Mouse (Mus musculus) lung, adult 2 months (tissue): ENCODE measurements at regions not wholly inside any gene's neighbourhood (a gene's known extent, or its start where the extent isn't known, plus 50 kb on each side); places are given as distances from the start of the nearest gene placed in this dataset.

Experiments used
- CTCF ChIP-seq: fragments of 200-500 bp; IDR thresholded peaks from 2 replicates; pipeline ENCODE4 v1.5.1; 2011; ENCODE audit warnings: mild to moderate bottlenecking, low read length, control low read depth; ENCODE audit not compliant: insufficient read depth
- POLR2A ChIP-seq: fragments of 200-500 bp; IDR thresholded peaks from 2 replicates; pipeline ENCODE4 v1.6.1; 2011; ENCODE audit warnings: low read depth, mild to moderate bottlenecking, control low read depth, low read length, borderline replicate concordance; ENCODE audit errors: extremely low read depth

DNA sequence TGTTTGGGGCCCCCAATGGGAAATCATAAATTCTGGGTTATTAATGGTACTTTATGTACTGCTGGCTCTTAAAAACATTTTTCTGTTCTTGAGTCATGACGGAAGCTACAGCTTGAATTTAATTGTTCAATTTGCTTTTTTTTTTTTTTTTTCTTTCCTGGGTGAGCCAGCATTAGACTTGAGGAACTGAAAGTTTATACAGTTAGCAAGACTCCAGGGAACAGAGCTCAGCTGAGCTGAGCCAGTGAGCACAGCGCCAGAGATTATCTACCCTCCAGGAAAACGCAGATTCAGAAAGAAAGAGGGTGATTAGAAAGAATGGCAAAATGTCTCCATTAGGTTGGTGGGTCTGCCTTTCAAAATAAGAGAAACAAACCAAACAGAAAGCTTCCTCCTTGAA lies 163.0 kb upstream of the Cited2 start:
- TF ChIP-seq CTCF (no peak), POLR2A (no peak)
